Mouse (Mus musculus) bone marrow, adult 2 months (tissue): ENCODE results near the gene Pex5.

ENCODE experiments used
- CTCF ChIP-seq: fragments of 200-500 bp; IDR thresholded peaks from 2 replicates; pipeline ENCODE4 v1.5.1; 2011; ENCODE audit warnings: low read length, control low read depth; ENCODE audit not compliant: control insufficient read depth, insufficient read depth
- POLR2A ChIP-seq: fragments of 200-500 bp; IDR thresholded peaks from 2 replicates; pipeline ENCODE4 v1.6.1; 2011; ENCODE audit warnings: low read depth, mild to moderate bottlenecking, control low read depth, low read length, borderline replicate concordance; ENCODE audit not compliant: control insufficient read depth

- TF ChIP-seq CTCF (no peak), POLR2A (no peak)
These were observed 43.6 kb upstream of the Pex5 start for GRCm38 (mm10) chr6:124458505-124458904.
